Mouse (Mus musculus) erythroblast, embryonic 14.5 days (primary cell): ENCODE results near the gene Tceal8. TPM values are rescaled to one million over a fixed set of nuclear protein-coding genes. Genes with fewer than 3 reads are reported as not detected.

ENCODE experiments used
- H3K27me3 ChIP-seq: 2 replicates; pipeline ENCODE4 v1.6.1; 2012; ENCODE audit warnings: inconsistent platforms; ENCODE audit not compliant: control insufficient read depth
- H3K36me3 ChIP-seq: 2 replicates; pipeline ENCODE4 v1.6.1; 2012; ENCODE audit warnings: mild to moderate bottlenecking, inconsistent platforms; ENCODE audit not compliant: control insufficient read depth
- H3K4me1 ChIP-seq: 2 replicates; pipeline ENCODE4 v1.6.1; 2012; ENCODE audit warnings: inconsistent platforms; ENCODE audit not compliant: control insufficient read depth
- H3K4me3 ChIP-seq: replicated peaks from 2 replicates; pipeline ENCODE3; 2012; ENCODE audit warnings: moderate library complexity, mild to moderate bottlenecking, inconsistent platforms
- H3K9me3 ChIP-seq: 2 replicates; pipeline ENCODE4 v1.6.1; 2012; ENCODE audit warnings: low read length, inconsistent platforms, mixed read lengths; ENCODE audit not compliant: control insufficient read depth
- GATA1 ChIP-seq: IDR thresholded peaks from 2 replicates; pipeline ENCODE4 v1.6.1; 2012; ENCODE audit warnings: low read length, inconsistent platforms, mixed read lengths
- TAL1 ChIP-seq: IDR thresholded peaks from 3 replicates; pipeline ENCODE4 v1.6.1; 2012; ENCODE audit warnings: low read length, inconsistent platforms, mixed read lengths
- polyA plus RNA-seq: library from polyadenylated mRNA; stranded (reverse); fragments of >175 nt; gene quantifications from 2 replicates; pipeline ENCODE4 v1.2.3, GENCODE M21; 2012

Tceal8 gene
- polyA plus RNA-seq, 1 experiment: 5.7 TPM

DNA sequence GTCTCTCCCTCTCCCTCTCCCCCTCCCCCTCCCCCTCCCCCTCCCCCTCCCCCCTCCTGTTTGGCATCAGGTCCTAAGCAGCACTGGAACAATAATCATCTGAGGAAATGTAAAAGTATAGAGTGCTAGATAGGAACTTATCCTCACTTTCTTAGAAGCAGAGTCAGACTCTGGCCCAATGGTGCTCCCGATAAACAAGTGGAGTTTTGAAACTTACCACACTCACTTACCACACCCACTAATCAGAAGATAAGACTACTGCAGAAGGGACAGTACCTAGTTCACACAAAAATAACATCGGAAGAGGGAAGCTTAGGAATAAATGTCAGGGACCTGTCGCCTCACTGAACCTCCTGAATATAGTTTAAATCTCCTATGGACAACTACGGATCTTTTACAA, 36.6 kb downstream of the Tceal8 start:
- no peaks in the 10 kb centered on the region for H3K27me3 ChIP-seq
- H3K9me3 ChIP-seq: no peaks in the 10 kb centered on the region
- peaks cover 47% of the 10 kb centered on the region for H3K4me1 ChIP-seq
- H3K4me3 ChIP-seq: no peak overlapping the region
- H3K36me3 ChIP-seq: peaks cover 3% of the 10 kb centered on the region
- peak; percentile 38; the same call in 2 of the 3 replicates for TF ChIP-seq TAL1
- TF ChIP-seq GATA1: peak; percentile 52; the same call in 1 of the 2 replicates

DNA sequence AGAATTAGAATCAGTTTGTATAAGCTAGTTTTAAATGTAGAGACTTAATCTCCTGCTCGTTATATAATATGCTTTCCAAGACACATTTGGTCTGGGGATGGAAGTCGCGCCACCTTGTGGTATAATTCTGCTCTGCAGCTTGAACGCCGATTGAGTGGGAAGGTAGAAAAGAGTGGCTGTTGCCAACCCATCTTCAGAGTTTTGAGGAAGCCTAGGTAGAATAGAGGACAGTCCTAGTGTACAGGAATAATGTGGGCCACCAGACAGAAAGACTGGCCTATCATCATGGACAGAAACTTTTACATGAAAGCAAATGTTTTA, 44.4 kb downstream of the Tceal8 start:
- H3K27me3 ChIP-seq: no peaks in the 10 kb centered on the region
- H3K4me1 ChIP-seq: peaks cover 8% of the 10 kb centered on the region
- no peak for TF ChIP-seq GATA1
- TF ChIP-seq TAL1: no peak
- no peaks in the 10 kb centered on the region for H3K36me3 ChIP-seq
- H3K9me3 ChIP-seq: no peaks in the 10 kb centered on the region
- no peak overlapping the region for H3K4me3 ChIP-seq

GRCm38 (mm10) chrX:136127038-136127743, 45.0 kb downstream of the Tceal8 start:
- Histone ChIP-seq H3K4me3 (no peak overlapping the region), H3K4me1 (peaks cover 8% of the 10 kb centered on the region), H3K9me3 (no peaks in the 10 kb centered on the region), H3K36me3 (no peaks in the 10 kb centered on the region), H3K27me3 (no peaks in the 10 kb centered on the region)
- no peak for TF ChIP-seq TAL1

Other genes starting within 250 kb of the Tceal8 start
- 0.11 TPM in 1 of 2 replicates, not detected in the other for gene Arxes2, start 178.5 kb downstream of the Tceal8 start, polyA plus RNA-seq
- gene Arxes1, start 139.0 kb downstream of the Tceal8 start, polyA plus RNA-seq: 0.06 TPM in 1 of 2 replicates, not detected in the other
- gene Bex2, start 104.1 kb downstream of the Tceal8 start, polyA plus RNA-seq: 0.30 and 0.33 TPM in 2 replicates
- gene Nxf3, start 87.1 kb downstream of the Tceal8 start, polyA plus RNA-seq: 0.02 TPM in 1 of 2 replicates, not detected in the other
- gene Bex4, start 33.3 kb downstream of the Tceal8 start, polyA plus RNA-seq: 4.2 and 7.0 TPM in 2 replicates
- gene Tceal5, start 31.5 kb upstream of the Tceal8 start, polyA plus RNA-seq: 0.03 and 0.04 TPM in 2 replicates
- gene Tceal7, start 42.4 kb upstream of the Tceal8 start, polyA plus RNA-seq: not detected in 2 replicates
- gene Bex1, start 43.2 kb upstream of the Tceal8 start, polyA plus RNA-seq: 0.73 and 1.5 TPM in 2 replicates
- gene Tceal9, start 72.7 kb upstream of the Tceal8 start, polyA plus RNA-seq: 12.6 and 15.6 TPM in 2 replicates
- gene Bex3, start 97.9 kb upstream of the Tceal8 start, polyA plus RNA-seq: 24.1 and 28.3 TPM in 2 replicates